Mouse (Mus musculus) spleen, adult 10 weeks (tissue): Measurements from ENCODE around the gene Tas2r106. TPM values are rescaled to one million over a fixed set of nuclear protein-coding genes. Genes with fewer than 3 reads are reported as not detected.

Experiments
- polyA plus RNA-seq: library from polyadenylated mRNA; stranded (reverse); fragments of 350-450 nt; fragmentation: Illumina TruSeq; extraction: RNeasy Lipid Tissue Mini Kit (QIAGEN cat#74804); gene quantifications from one replicate; pipeline ENCODE4 v1.2.3, GENCODE M21; 2015; ENCODE audit warnings: low replicate concordance; ENCODE audit not compliant: insufficient read depth

Gene Tas2r106
- polyA plus RNA-seq: not detected

GRCm38 (mm10) chr6:131678786-131679185, at the start of gene Tas2r106:
Tas2r106 (minus strand) TSS chr6:131678886.

GRCm38 (mm10) chr6:131689963-131690362, 11.3 kb upstream of the Tas2r106 start, which contains the start of gene Tas2r114:
Tas2r114 (minus strand) TSS chr6:131690063.

GRCm38 (mm10) chr6:131687395-131687794, 8.7 kb upstream of the Tas2r106 start, which contains the start of gene Tas2r105:
Tas2r105 (minus strand) TSS chr6:131687495.

GRCm38 (mm10) chr6:131685644-131686043, 7.0 kb upstream of the Tas2r106 start, which contains the start of gene Tas2r104:
Tas2r104 (minus strand) TSS chr6:131685744.

DNA sequence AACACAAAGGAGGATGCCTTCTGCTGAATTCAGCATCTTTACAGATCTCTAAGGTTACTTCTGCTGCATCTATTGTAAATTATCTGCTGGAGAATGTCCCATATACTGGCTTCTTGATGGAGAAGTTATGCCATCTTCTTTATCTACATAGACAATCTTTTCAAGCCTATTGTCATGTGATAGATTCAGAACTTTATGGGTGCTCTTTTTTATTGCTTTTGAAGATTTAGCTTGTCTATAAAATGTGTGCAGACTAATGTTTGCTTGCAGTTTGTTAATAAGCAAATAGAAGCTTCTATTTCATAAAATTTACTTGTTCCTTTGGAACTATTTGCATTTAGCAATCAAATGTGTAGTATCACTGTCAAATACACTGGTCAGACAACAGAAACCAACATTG, 18.6 kb downstream of the Tas2r106 start, which contains the start of gene Tas2r107:
Gene Tas2r107 (minus strand): TSS at position 101 of the 400 bp plus-strand sequence.

GRCm38 (mm10) chr6:131630812-131631211, 47.9 kb downstream of the Tas2r106 start, which contains the start of gene Tas2r130:
Tas2r130 (minus strand) TSS chr6:131630912.

Other genes with a start within 250 kb of the Tas2r106 start
- not detected for gene 5430401F13Rik, start 192.5 kb downstream of the Tas2r106 start, polyA plus RNA-seq
- not detected for gene Gm6619, start 192.5 kb downstream of the Tas2r106 start, polyA plus RNA-seq
- not detected for gene Tas2r130, start 48.0 kb downstream of the Tas2r106 start, polyA plus RNA-seq
- not detected for gene Tas2r107, start 18.7 kb downstream of the Tas2r106 start, polyA plus RNA-seq
- not detected for gene Tas2r104, start 6.9 kb upstream of the Tas2r106 start, polyA plus RNA-seq
- not detected for gene Tas2r105, start 8.6 kb upstream of the Tas2r106 start, polyA plus RNA-seq
- not detected for gene Tas2r114, start 11.2 kb upstream of the Tas2r106 start, polyA plus RNA-seq